Mouse (Mus musculus): ENCODE data around the gene Zbp1. TPM values are rescaled to one million over a fixed set of nuclear protein-coding genes. Genes with fewer than 3 reads are reported as not detected.

Gene Zbp1
- polyA plus RNA-seq, 1 experiment from 2014 or later: 0.84 TPM

DNA sequence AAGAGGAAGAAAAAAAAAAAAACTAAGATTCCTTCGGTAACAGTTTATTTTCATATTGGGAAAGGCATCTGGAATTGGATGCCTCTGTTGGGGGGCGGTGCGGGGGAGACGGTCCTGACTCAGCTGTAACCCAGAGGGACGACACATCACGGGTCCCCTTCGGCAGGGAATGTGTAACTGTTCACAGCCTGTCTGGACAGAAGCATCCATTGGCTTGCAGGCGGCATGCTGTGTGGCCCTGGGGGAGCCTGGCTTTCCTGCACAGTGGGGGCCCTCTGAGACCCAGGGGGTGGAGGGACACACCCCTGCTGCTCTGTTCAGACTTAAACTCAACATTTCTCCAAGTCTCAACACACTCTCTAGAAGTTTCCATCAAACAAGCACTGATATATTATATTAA is 8.1 kb upstream of the Zbp1 start:
- Histone ChIP-seq H3K27ac (replicated peaks) (no peak overlapping the region), H3K9ac (no peak overlapping the region), H3K36me3 (replicated peaks) (no peaks in the 10 kb centered on the region), H3K4me1 (replicated peaks) (no peaks in the 10 kb centered on the region), H3K27me3 (no peaks in the 10 kb centered on the region), H3K4me3 (replicated peaks) (no peak overlapping the region), H3K9me3 (replicated peaks) (no peaks in the 10 kb centered on the region), H3K4me2 (no peak overlapping the region)
- no peak for ATAC-seq (ENCODE audit: insufficient read depth)
- 76% methylated on average over 8 of the region's 8 CpGs for WGBS (ENCODE audit: insufficient replicate concordance)

DNA sequence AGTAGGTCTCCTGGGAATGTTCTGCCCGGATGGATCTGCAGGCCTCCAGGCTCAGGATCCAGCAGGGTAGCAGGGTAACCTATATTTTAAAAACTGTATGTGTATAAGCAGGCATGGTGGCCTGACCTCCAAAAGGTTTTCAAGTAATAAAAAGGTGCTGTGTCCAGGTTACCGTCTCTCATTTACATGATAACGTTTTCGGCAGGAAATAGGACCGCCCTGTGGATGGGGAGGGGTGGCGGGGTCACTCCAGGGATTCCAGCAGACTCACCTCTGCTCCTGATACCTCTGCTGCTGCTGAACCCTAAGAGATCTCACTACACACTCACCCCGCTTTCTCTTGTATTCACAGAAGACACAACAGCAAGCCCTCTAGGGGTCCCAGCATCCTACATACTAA is 7.2 kb upstream of the Zbp1 start:
- no peaks in the 10 kb centered on the region for H3K4me1 ChIP-seq (replicated peaks)
- no peaks in the 10 kb centered on the region for H3K9me3 ChIP-seq (replicated peaks)
- H3K27ac ChIP-seq (replicated peaks): no peak overlapping the region
- 63% methylated on average over 7 of the region's 7 CpGs for WGBS (ENCODE audit: insufficient replicate concordance)
- no peaks in the 10 kb centered on the region for H3K36me3 ChIP-seq (replicated peaks)
- H3K9ac ChIP-seq: no peak overlapping the region
- H3K4me2 ChIP-seq: no peak overlapping the region
- ATAC-seq (ENCODE audit: insufficient read depth): no peak
- H3K27me3 ChIP-seq: no peaks in the 10 kb centered on the region
- no peak overlapping the region for H3K4me3 ChIP-seq (replicated peaks)

DNA sequence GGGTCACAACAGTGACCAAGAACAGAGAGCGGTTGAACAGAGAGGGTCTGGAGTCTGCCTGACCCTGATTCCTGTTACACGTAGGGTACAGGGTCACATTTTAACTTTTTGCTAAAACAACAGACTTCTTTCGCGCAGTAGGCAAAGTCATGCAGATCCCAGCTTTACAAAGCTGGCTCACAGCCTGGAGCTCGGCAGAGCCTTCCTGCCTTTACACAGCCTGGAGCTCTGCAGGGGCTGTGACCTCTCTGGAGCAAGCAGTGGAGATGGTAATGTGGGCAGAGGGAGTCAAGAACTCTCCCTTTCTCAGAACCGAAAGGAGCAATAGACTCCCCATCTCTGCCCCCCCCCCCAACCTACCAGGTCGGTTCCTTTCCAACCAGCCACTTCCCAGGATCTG is 6.1 kb upstream of the Zbp1 start:
- Histone ChIP-seq H3K4me3 (replicated peaks) (no peak overlapping the region), H3K27ac (replicated peaks) (no peak overlapping the region), H3K27me3 (no peaks in the 10 kb centered on the region), H3K36me3 (replicated peaks) (no peaks in the 10 kb centered on the region), H3K9ac (no peak overlapping the region), H3K9me3 (replicated peaks) (no peaks in the 10 kb centered on the region), H3K4me1 (replicated peaks) (no peaks in the 10 kb centered on the region), H3K4me2 (no peak overlapping the region)
- ATAC-seq (ENCODE audit: insufficient read depth): no peak
- 61% methylated on average over 7 of the region's 7 CpGs for WGBS (ENCODE audit: insufficient replicate concordance)

DNA sequence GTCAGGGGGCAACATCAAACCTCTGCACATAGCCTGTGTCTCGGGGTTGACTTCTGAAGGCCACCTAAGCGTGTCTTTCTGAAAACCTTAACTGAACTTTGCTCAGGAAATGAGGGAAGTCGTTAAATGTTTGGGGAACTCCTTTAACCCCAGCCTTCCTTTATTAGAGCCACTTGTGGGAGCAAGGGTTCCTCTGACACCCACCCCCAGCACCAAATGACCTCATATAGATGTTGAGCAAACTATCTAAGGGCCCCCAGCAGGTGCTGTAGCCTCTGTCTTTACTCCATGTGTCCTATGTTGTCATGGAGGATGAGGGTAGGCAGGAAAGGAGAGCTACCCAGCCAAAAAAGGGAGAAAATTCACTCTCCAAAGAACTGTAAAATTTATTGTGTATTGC is 5.4 kb upstream of the Zbp1 start:
- H3K4me1 ChIP-seq (replicated peaks): no peaks in the 10 kb centered on the region
- WGBS (ENCODE audit: insufficient replicate concordance): 10% methylated on average over 3 of the region's 3 CpGs
- no peaks in the 10 kb centered on the region for H3K36me3 ChIP-seq (replicated peaks)
- no peak overlapping the region for H3K9ac ChIP-seq
- H3K27ac ChIP-seq (replicated peaks): no peak overlapping the region
- H3K27me3 ChIP-seq: no peaks in the 10 kb centered on the region
- no peak overlapping the region for H3K4me2 ChIP-seq
- no peak for ATAC-seq (ENCODE audit: insufficient read depth)
- H3K4me3 ChIP-seq (replicated peaks): no peak overlapping the region
- no peaks in the 10 kb centered on the region for H3K9me3 ChIP-seq (replicated peaks)

DNA sequence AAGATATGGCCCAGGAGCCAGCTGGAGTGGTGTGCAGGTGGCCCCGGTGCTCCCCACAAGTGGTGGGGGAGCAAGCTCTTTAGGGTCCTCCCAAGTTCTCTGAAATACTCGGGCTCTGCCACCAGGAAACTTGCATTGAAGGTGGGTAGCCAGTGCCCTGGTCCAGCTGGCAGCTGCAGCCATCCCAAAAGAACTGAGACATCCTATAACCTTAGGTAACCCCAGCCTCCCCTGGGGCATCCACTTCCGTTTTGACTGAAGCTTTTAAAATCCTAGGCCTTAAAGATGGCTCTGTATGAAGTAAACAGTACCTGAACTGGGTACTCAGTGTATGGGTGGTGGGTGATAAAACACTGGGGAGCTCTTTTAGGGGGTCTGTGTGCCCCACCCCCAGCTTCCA is 4.8 kb upstream of the Zbp1 start:
- Histone ChIP-seq H3K27me3 (no peaks in the 10 kb centered on the region), H3K27ac (replicated peaks) (no peak overlapping the region), H3K4me1 (replicated peaks) (no peaks in the 10 kb centered on the region), H3K9ac (no peak overlapping the region), H3K4me2 (no peak overlapping the region), H3K9me3 (replicated peaks) (no peaks in the 10 kb centered on the region), H3K4me3 (replicated peaks) (no peak overlapping the region), H3K36me3 (replicated peaks) (no peaks in the 10 kb centered on the region)
- ATAC-seq (ENCODE audit: insufficient read depth): no peak
- WGBS (ENCODE audit: insufficient replicate concordance): 39% methylated on average over 3 of the region's 3 CpGs

DNA sequence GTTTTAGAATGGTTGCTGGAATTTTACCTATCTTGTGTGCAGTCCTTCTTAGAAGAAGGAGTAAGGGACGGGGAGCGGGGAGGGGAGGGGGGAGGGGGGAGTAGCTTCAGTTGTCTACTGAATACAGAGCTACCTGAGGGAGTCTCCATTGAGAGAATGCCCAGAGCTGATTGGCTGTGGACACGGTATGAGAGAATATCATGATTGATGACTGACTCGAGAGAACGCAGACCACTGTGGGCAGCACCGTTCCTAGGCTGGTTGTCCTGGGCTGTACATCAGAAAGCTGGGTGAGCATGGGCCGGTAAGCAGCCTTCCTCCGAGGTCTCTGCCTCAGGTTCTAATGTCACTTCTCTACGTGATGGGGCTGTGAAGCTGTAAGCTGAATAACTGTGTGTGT is 2.0 kb upstream of the Zbp1 start:
- Histone ChIP-seq H3K4me1 (replicated peaks) (no peaks in the 10 kb centered on the region), H3K4me3 (replicated peaks) (no peak overlapping the region), H3K9me3 (replicated peaks) (no peaks in the 10 kb centered on the region), H3K27ac (replicated peaks) (no peak overlapping the region), H3K27me3 (peaks cover 6% of the 10 kb centered on the region; the same call in 1 of the 2 replicates), H3K36me3 (replicated peaks) (no peaks in the 10 kb centered on the region), H3K4me2 (no peak overlapping the region), H3K9ac (no peak overlapping the region)
- WGBS (ENCODE audit: insufficient replicate concordance): 72% methylated on average over 9 of the region's 9 CpGs
- ATAC-seq (ENCODE audit: insufficient read depth): no peak

DNA sequence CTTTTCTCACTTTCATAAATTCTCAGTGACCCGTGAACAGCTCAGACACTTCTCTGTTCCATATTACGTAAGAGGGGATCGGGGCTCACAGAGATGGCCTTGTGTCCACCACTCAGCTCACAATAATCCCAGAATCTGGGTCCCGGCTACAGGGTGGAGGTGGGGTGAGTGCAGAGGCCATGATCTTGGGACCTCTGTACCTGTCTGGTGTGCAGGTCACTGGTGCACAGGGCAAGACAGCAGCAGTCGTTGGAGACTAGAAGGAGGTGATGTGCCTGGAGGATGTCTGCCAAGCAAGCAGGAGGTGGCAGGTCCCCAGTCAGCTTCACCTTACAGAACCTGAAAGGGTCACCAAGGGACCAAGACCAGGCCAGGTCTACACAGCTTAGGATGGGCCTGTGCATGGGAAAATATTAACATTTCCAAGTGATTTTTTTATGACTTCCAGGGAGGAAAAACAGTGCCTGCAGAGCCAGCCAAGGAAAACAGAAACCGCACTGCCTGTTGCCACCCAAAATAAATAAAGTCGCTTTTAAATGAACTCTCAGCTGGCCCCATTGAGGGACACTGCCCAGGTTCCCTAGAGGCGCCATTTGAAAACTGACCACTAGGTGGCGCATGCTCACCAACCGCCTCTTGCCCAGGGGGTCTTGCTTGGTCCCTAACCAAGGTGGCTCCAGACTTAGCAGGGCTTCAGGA is 682 bp upstream of the Zbp1 start:
- Histone ChIP-seq H3K9me3 (replicated peaks) (no peaks in the 10 kb centered on the region), H3K4me2 (no peak overlapping the region), H3K4me3 (replicated peaks) (no peak overlapping the region), H3K36me3 (replicated peaks) (no peaks in the 10 kb centered on the region), H3K4me1 (replicated peaks) (no peaks in the 10 kb centered on the region), H3K27ac (replicated peaks) (no peak overlapping the region), H3K9ac (no peak overlapping the region), H3K27me3 (peaks cover 6% of the 10 kb centered on the region; the same call in 1 of the 2 replicates)
- ATAC-seq (ENCODE audit: insufficient read depth): no peak
- 32% methylated on average over 10 of the region's 10 CpGs for WGBS (ENCODE audit: insufficient replicate concordance)

DNA sequence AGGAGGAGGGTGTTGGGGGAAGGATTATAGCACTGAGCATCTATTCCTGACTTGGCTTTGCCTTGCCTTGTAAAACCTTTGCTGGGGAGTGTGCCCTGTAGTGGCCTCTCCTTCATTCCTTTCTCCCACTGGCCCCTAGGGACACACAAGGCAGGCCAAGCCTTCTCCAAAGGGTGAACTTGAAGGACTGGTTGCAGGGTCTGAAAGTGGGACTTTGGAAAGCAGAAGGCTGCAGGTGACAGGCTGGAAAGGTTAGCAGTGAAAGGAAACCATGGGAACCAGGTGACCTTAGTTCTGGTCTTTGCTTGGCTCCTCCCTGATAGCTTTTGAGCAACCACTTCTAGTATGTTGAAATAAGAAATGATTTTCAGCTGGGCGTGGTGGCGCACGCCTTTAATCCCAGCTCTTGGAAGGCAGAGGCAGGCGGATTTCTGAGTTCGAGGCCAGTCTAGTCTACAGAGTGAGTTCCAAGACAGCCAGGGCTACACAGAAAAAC is 912 bp downstream of the Zbp1 start:
- H3K4me1 ChIP-seq (replicated peaks): no peaks in the 10 kb centered on the region
- peaks cover 6% of the 10 kb centered on the region; the same call in 1 of the 2 replicates for H3K27me3 ChIP-seq
- no peaks in the 10 kb centered on the region for H3K9me3 ChIP-seq (replicated peaks)
- H3K36me3 ChIP-seq (replicated peaks): no peaks in the 10 kb centered on the region
- WGBS (ENCODE audit: insufficient replicate concordance): 69% methylated on average over 5 of the region's 5 CpGs
- H3K27ac ChIP-seq (replicated peaks): no peak overlapping the region
- H3K9ac ChIP-seq: no peak overlapping the region
- no peak overlapping the region for H3K4me2 ChIP-seq
- no peak for ATAC-seq (ENCODE audit: insufficient read depth)
- H3K4me3 ChIP-seq (replicated peaks): no peak overlapping the region

DNA sequence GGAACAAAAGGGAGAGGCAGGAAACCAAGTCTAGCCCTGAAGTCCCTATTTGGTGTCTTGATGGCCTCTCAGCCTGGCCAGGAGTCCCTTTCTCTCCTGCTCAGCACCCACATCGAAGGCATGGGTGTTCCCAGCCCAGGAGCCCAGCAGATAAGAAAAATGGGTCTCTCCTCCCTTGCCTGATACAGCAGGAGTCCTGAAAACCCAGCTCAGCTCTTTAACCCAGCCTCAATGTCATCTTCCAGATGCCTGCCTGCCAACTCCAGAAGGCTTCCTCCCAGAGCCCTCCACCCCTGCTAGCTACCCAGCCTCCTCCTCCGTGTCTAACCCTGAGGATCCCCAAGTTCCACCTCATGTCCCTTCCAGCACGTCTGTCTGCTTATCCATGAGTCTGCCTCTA is 1.5 kb downstream of the Zbp1 start:
- 41% methylated on average over 3 of the region's 3 CpGs for WGBS (ENCODE audit: insufficient replicate concordance)
- Histone ChIP-seq H3K9me3 (replicated peaks) (no peaks in the 10 kb centered on the region), H3K9ac (no peak overlapping the region), H3K27me3 (peaks cover 8% of the 10 kb centered on the region; the same call in 1 of the 2 replicates), H3K4me1 (replicated peaks) (no peaks in the 10 kb centered on the region), H3K27ac (replicated peaks) (no peak overlapping the region), H3K4me3 (replicated peaks) (no peak overlapping the region), H3K36me3 (replicated peaks) (no peaks in the 10 kb centered on the region), H3K4me2 (no peak overlapping the region)
- no peak for ATAC-seq (ENCODE audit: insufficient read depth)

DNA sequence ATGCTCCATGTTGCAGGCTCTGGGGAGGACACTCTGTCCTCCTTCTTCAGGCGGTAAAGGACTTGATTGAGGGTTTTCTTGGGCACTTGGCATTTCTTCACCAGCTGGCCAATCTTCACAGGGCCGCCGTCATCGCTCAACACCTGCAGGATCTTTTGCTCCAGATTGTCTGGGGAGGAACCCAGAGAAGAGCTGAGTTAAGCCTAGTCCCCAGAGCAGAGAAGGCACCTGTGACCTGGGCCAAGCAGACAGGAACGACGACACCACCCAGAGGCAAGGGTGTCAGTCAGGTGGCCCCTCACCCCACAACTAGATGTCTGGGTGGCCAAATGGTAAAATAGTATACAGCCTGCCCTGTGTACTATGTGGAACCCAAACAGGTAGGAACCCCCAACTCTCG is 1.9 kb downstream of the Zbp1 start:
- no peaks in the 10 kb centered on the region for H3K36me3 ChIP-seq (replicated peaks)
- no peak overlapping the region for H3K4me2 ChIP-seq
- no peak overlapping the region for H3K27ac ChIP-seq (replicated peaks)
- H3K27me3 ChIP-seq: peaks cover 9% of the 10 kb centered on the region; the same call in 1 of the 2 replicates
- H3K9me3 ChIP-seq (replicated peaks): no peaks in the 10 kb centered on the region
- H3K9ac ChIP-seq: no peak overlapping the region
- H3K4me3 ChIP-seq (replicated peaks): no peak overlapping the region
- H3K4me1 ChIP-seq (replicated peaks): no peaks in the 10 kb centered on the region
- no peak for ATAC-seq (ENCODE audit: insufficient read depth)
- 75% methylated on average over 7 of the region's 7 CpGs for WGBS (ENCODE audit: insufficient replicate concordance)

DNA sequence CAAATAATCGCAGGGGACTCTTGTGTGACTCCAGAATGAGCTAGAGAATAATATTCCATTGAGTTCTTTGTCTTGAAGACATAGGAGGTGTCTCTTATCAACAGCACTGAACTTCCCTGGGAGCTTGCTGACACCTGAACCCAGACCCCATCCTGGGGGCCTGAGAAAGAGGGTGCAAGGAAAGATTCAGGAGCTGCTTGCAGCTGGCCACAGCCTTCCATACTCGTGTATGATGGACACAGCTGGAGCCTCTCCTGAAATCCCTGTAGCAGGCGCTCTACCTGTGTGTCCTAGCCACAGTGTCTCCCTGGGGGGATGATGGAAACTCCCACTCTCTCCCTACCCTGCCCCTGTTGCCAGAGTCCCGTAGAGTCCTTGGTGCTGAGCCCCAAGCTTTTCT is 6.5 kb downstream of the Zbp1 start:
- Histone ChIP-seq H3K4me2 (no peak overlapping the region), H3K9ac (no peak overlapping the region), H3K27ac (replicated peaks) (no peak overlapping the region), H3K36me3 (replicated peaks) (no peaks in the 10 kb centered on the region), H3K4me1 (replicated peaks) (no peaks in the 10 kb centered on the region), H3K27me3 (peaks cover 9% of the 10 kb centered on the region; the same call in 1 of the 2 replicates), H3K4me3 (replicated peaks) (no peak overlapping the region), H3K9me3 (replicated peaks) (no peaks in the 10 kb centered on the region)
- no peak for ATAC-seq (ENCODE audit: insufficient read depth)
- 45% methylated on average over 4 of the region's 4 CpGs for WGBS (ENCODE audit: insufficient replicate concordance)
